Mouse (Mus musculus) heart, postnatal 0 days (tissue): ENCODE measurements around the gene Arhgef28.

Experiments
- CTCF ChIP-seq: IDR thresholded peaks from 2 replicates; pipeline ENCODE4 v1.5.1; 2016; ENCODE audit warnings: antibody characterized with exemption, control low read depth, low read depth
- EP300 ChIP-seq: IDR thresholded peaks from 2 replicates; pipeline ENCODE4 v1.6.1; 2016; ENCODE audit warnings: antibody characterized with exemption, low read depth

DNA sequence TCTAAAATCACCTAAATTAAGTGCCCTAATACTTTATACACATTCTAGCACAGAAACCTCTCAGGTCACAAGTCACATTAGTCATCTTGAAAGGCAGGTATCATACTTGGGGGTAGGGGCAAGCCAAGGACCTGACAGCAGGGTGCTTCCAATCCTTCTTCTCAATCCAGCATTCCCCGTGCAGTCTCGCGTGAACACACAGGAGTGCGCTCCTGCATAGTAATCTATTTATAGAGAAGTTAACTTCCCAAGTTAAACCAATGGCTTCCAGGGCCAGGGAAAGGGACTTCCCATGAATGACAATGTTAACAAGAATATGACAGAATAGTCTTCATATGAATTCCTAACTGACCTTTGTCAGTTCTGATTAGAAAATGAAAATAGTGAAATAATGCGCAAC lies 58.7 kb downstream of the Arhgef28 start:
- no peak for TF ChIP-seq CTCF
- TF ChIP-seq EP300 = no peak
